Mouse (Mus musculus): ENCODE data around the gene Nxf1. TPM values are rescaled to one million over a fixed set of nuclear protein-coding genes. Genes with fewer than 3 reads are reported as not detected.

The Nxf1 gene
- 194 and 211 TPM in 2 replicates for polyA plus RNA-seq (2015; fragmentation: Nextera tagmentation; extraction: Ambion mirVana)

GRCm38 (mm10) chr19:8756635-8757387 lies at the start of gene Nxf1:
Gene Nxf1 (plus strand): TSS chr19:8757073.
- peak; percentile 95 for ATAC-seq
- Histone ChIP-seq H3K27me3 (no peaks in the 10 kb centered on the region), H3K27ac (peak within 1 kb of the TSS; percentile 85), H3K9me3 (replicated peaks) (no peaks in the 10 kb centered on the region), H3K4me1 (peaks cover 26% of the 10 kb centered on the region), H3K4me3 (peak within 1 kb of the TSS; percentile 96), H3K36me3 (ENCODE audit: poor library complexity, severe bottlenecking) (peaks cover 38% of the 10 kb centered on the region), H3K9ac (peak within 1 kb of the TSS; percentile 95), H3K4me2 (peak within 1 kb of the TSS; percentile 85)
- under 1% methylated on average over 74 of the region's 75 CpGs for WGBS

DNA sequence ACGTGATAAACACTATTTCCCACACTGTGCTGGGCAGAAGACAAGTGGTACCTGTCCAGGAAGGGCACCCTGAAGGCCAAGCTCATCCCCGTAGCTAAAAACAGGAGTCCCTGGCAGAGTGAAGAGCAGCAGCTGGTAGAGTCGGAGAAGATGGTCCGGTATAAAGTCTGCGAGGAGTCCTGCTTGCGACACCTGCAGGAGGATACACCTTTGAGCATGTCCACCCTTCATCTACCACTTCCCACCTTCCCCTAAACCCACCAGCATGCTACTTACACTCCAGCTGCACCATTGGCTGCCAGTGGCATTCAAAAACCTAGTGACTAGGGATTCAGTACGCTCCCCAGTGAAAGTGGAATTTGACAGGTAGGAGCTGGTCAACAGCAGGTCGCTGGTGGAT lies 47.9 kb upstream of the Nxf1 start:
- H3K4me3 ChIP-seq, result no peak overlapping the region
- peaks cover 56% of the 10 kb centered on the region for H3K36me3 ChIP-seq (ENCODE audit: poor library complexity, severe bottlenecking)
- H3K9ac ChIP-seq, result no peak overlapping the region
- H3K27ac ChIP-seq, result no peak overlapping the region
- peaks cover 30% of the 10 kb centered on the region for H3K4me1 ChIP-seq
- H3K27me3 ChIP-seq, result no peaks in the 10 kb centered on the region
- no peak for ATAC-seq
- no peak overlapping the region for H3K4me2 ChIP-seq
- WGBS, result 90% methylated on average over 8 of the region's 8 CpGs
- no peaks in the 10 kb centered on the region for H3K9me3 ChIP-seq (replicated peaks)

DNA sequence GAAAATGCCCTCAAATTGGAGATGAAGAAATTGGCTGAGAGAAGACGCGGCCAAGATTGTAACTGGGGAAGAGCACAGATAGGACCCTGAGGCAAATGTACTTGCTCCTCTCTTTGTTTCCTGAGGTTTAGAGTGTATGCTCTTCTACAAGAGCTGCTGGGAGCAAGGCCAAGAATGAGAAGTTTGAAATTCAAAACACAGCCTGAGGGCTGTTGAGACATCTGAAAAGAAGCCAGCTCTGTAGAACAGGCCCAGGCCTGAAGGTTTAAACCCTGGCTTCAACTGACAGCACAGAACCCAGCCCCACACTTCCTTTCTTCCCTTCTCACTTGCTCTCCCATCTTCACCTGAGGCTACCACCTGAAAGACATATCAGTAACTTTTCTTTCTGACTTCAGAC lies 46.8 kb upstream of the Nxf1 start:
- Histone ChIP-seq H3K27ac (no peak overlapping the region; the same call in 1 of the 2 replicates), H3K36me3 (ENCODE audit: poor library complexity, severe bottlenecking) (peaks cover 56% of the 10 kb centered on the region), H3K4me2 (no peak overlapping the region), H3K4me1 (peaks cover 34% of the 10 kb centered on the region), H3K9ac (no peak overlapping the region), H3K4me3 (no peak overlapping the region), H3K9me3 (replicated peaks) (no peaks in the 10 kb centered on the region), H3K27me3 (no peaks in the 10 kb centered on the region)
- ATAC-seq, result no peak
- WGBS, result 81% methylated on average over 2 of the region's 2 CpGs

GRCm38 (mm10) chr19:8711506-8711905 lies 45.4 kb upstream of the Nxf1 start:
- 78% methylated on average over 4 of the region's 4 CpGs for WGBS
- Histone ChIP-seq H3K9me3 (replicated peaks) (no peaks in the 10 kb centered on the region), H3K4me3 (peak overlapping the region; percentile 81), H3K9ac (peak overlapping the region; percentile 95), H3K27ac (no peak overlapping the region), H3K27me3 (no peaks in the 10 kb centered on the region), H3K36me3 (ENCODE audit: poor library complexity, severe bottlenecking) (peaks cover 51% of the 10 kb centered on the region), H3K4me1 (peaks cover 34% of the 10 kb centered on the region), H3K4me2 (peak overlapping the region; percentile 73)
- no peak for ATAC-seq

DNA sequence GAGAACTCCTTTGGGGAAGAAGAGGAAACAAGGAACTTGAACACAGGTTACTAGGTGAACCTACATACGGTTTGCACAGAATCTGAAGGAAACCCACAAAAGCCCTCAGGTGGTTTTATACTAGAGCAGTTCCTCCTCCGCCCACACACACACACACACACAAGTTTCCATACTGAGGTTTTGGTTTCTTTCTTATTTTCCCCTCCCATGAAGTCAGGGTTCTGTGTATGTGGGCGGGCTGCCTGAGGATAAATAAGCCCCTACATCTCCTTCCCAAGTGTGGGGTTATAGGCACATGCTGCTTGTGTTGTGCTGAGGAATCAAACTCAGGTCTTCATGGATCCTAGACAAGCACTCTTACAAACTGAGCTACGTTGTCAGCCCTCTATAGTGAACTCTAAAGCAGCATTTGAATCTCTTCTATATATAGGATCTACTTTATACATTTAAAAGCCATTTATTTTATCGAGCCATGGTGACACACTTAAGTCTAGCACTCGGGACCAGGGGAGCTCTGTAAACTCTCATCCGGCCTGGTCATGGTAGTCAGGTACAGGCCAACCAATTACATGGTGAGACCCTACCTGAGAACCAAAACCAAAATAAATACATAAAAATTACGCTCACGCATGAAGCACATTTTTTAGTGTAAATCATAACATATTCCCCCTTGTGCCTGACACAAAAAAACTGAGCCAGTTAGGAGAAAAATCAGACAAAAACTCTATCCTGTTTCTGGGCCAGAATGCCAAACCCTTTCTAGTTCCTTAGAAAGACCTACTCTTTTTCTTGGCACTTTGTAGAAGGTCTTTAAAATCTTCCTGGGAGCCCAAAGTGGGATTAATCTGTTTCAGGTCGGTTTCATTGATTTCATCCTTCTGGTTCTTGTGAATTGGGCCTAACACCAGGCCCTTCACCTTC lies 44.7 kb upstream of the Nxf1 start:
- Histone ChIP-seq H3K9me3 (replicated peaks) (no peaks in the 10 kb centered on the region), H3K4me1 (peaks cover 34% of the 10 kb centered on the region), H3K27ac (peak overlapping the region; percentile 85), H3K27me3 (no peaks in the 10 kb centered on the region), H3K4me2 (peak overlapping the region; percentile 73), H3K36me3 (ENCODE audit: poor library complexity, severe bottlenecking) (peaks cover 45% of the 10 kb centered on the region), H3K9ac (peak overlapping the region; percentile 95), H3K4me3 (peak overlapping the region; percentile 81)
- no peak for ATAC-seq
- 66% methylated on average over 10 of the region's 10 CpGs for WGBS

- H3K9me3 ChIP-seq (replicated peaks), result no peaks in the 10 kb centered on the region
- no peaks in the 10 kb centered on the region for H3K27me3 ChIP-seq
- peak overlapping the region; percentile 81 for H3K4me3 ChIP-seq
- peak overlapping the region; percentile 85 for H3K27ac ChIP-seq
- H3K9ac ChIP-seq, result peak overlapping the region; percentile 95
- peak overlapping the region; percentile 73 for H3K4me2 ChIP-seq
- peaks cover 38% of the 10 kb centered on the region for H3K36me3 ChIP-seq (ENCODE audit: poor library complexity, severe bottlenecking)
- WGBS, result 0% methylated on average over 13 of the region's 13 CpGs
- H3K4me1 ChIP-seq, result peaks cover 34% of the 10 kb centered on the region
- ATAC-seq, result peak; percentile 73
Measured at GRCm38 (mm10) chr19:8712870-8713305, 44.0 kb upstream of the Nxf1 start.

DNA sequence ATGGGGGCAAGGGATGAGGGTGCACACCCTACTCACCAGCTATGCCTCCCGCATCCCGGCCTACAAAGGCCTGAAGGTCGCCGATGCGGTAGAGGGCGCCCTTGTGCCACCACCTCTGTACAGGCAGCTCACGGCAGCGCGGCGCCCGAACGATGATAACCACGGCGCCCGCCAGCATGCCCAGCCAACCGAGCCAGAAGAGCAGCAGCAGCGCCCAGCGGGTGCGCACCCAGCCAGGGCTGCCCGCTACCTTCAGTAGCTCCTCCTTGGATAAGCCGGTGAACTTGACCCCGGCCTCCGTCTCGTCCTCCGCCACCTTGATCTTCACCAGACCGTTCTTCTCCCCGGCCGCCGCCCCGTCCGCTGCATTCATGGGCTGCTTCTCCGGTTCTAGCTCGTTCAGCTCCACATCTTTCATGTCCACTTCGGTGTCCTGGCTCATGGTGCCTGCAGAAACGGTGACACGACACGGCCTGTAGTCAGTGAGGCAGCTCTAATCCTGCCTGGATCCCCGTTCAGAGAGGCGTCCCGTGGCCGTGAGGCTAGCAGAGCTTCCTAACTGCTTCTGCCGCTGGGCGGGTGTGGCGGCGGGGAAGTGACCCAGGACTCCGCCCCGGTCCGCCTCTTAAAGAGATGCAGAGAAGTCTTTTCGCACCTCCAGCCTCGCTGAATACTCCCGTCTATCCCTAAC lies 43.4 kb upstream of the Nxf1 start:
- H3K4me1 ChIP-seq, result peaks cover 34% of the 10 kb centered on the region
- peak; percentile 96 for ATAC-seq
- H3K27ac ChIP-seq, result peak overlapping the region; percentile 85
- H3K4me2 ChIP-seq, result peak overlapping the region; percentile 73
- WGBS, result under 1% methylated on average over 45 of the region's 51 CpGs
- no peaks in the 10 kb centered on the region for H3K9me3 ChIP-seq (replicated peaks)
- no peaks in the 10 kb centered on the region for H3K27me3 ChIP-seq
- peak overlapping the region; percentile 81 for H3K4me3 ChIP-seq
- H3K9ac ChIP-seq, result peak overlapping the region; percentile 95
- peaks cover 33% of the 10 kb centered on the region for H3K36me3 ChIP-seq (ENCODE audit: poor library complexity, severe bottlenecking)

DNA sequence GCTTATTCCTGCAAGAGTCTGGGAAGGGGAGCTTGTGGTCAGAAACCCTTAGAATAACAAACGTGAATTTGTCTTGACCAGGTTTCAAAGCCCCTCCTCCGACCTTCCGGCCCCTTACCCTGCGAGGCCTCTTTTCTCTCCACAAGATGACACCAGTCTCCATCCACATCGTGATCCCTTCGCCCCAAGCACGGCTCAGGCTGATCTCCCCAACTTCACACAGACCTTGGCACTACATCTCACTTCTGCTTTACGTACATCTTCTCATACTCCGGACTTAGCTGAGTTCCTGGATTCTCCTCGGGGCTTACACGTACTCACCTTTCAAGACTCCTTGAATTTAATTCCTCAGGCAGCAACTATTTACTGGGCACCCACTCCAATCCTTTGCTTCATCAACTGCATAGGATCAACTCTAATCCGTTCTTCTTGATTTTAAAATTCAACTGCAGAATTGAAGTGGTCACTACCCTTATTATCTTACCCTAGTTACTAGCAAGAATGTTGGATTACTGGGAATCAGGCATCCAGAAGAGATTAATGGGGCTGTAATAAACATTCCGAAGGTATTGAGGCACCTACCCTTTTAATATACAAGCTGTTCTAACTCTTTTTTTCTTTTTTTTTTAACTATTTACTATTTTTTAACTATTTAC lies 42.7 kb upstream of the Nxf1 start:
- Histone ChIP-seq H3K27ac (peak overlapping the region; percentile 85), H3K9me3 (replicated peaks) (no peaks in the 10 kb centered on the region), H3K36me3 (ENCODE audit: poor library complexity, severe bottlenecking) (peaks cover 26% of the 10 kb centered on the region), H3K4me3 (peak overlapping the region; percentile 81), H3K9ac (peak overlapping the region; percentile 95), H3K4me2 (peak overlapping the region; percentile 73), H3K4me1 (peaks cover 34% of the 10 kb centered on the region), H3K27me3 (no peaks in the 10 kb centered on the region)
- WGBS, result 7% methylated on average over 13 of the region's 13 CpGs
- peak; percentile 5; the same call in 1 of the 2 replicates for ATAC-seq

- Histone ChIP-seq H3K27ac (no peak overlapping the region), H3K27me3 (no peaks in the 10 kb centered on the region), H3K9ac (no peak overlapping the region), H3K36me3 (ENCODE audit: poor library complexity, severe bottlenecking) (peaks cover 19% of the 10 kb centered on the region), H3K9me3 (replicated peaks) (no peaks in the 10 kb centered on the region), H3K4me2 (peak overlapping the region; percentile 73; the same call in 1 of the 2 replicates), H3K4me1 (peaks cover 34% of the 10 kb centered on the region), H3K4me3 (no peak overlapping the region)
- no peak for ATAC-seq
- WGBS, result 73% methylated on average over 10 of the region's 10 CpGs
Measured at GRCm38 (mm10) chr19:8714653-8715481, 42.0 kb upstream of the Nxf1 start.

GRCm38 (mm10) chr19:8715868-8716766 lies 40.8 kb upstream of the Nxf1 start:
- Histone ChIP-seq H3K9ac (0 out of 2 replicates have a peak overlapping the region, but pooled peaks have one; percentile 16), H3K36me3 (ENCODE audit: poor library complexity, severe bottlenecking) (peaks cover 7% of the 10 kb centered on the region), H3K9me3 (replicated peaks) (no peaks in the 10 kb centered on the region), H3K4me3 (no peak overlapping the region), H3K4me1 (peaks cover 25% of the 10 kb centered on the region), H3K27me3 (no peaks in the 10 kb centered on the region), H3K4me2 (no peak overlapping the region), H3K27ac (no peak overlapping the region; the same call in 1 of the 2 replicates)
- no peak for ATAC-seq
- 68% methylated on average over 10 of the region's 10 CpGs for WGBS

Data from forebrain, embryonic 13.5 days (tissue).